Mouse (Mus musculus) liver, postnatal 0 days (tissue): Measurements from ENCODE around the gene Zfp687.

Source experiments
- CTCF ChIP-seq: sonication (generic); IDR thresholded peaks from 2 replicates; pipeline ENCODE4 v1.5.1; 2016; ENCODE audit warnings: antibody characterized with exemption, low read depth
- EP300 ChIP-seq: IDR thresholded peaks from 2 replicates; pipeline ENCODE4 v1.6.1; 2016; ENCODE audit warnings: antibody characterized with exemption, low read depth, mild to moderate bottlenecking

DNA sequence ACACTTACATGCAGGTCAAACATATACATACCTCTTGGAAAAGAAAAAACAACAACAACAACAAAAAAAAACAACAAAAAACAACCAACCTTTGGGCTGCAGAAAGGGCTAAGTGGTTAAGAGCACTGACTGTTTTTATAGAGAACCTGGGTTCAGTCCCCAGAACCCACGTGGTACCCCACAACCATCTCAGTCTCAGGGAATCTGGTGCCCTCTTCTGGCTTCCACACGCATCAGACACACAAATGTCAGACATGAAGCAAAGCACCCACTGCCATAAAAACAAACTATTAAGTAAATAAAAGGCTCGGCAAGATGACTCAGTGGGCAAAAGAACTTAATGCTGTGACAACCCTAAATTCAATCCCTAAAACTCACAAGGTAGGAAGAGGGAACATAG is 14.7 kb upstream of the Zfp687 start:
- peak; percentile 44 for TF ChIP-seq CTCF
- TF ChIP-seq EP300, result no peak
